Mouse (Mus musculus) kidney, embryonic 16.5 days (tissue): ENCODE results near the gene Spc25. TPM values are rescaled to one million over a fixed set of nuclear protein-coding genes. Genes with fewer than 3 reads are reported as not detected.

Experiments used
- ATAC-seq: fragments of 200-750 bp; cut with Nextera tagmentation; 2 replicates; pipeline ENCODE4 v1.8.0; 2017; ENCODE audit warnings: moderate TSS enrichment; ENCODE audit not compliant: low FRiP score, low TSS enrichment
- H3K27ac ChIP-seq: fragments of 300-500 bp; sonication (generic); 2 replicates; pipeline ENCODE4 v1.5.1; 2014; ENCODE audit warnings: low read length
- H3K27me3 ChIP-seq: fragments of 300-500 bp; sonication (generic); 2 replicates; pipeline ENCODE4 v1.6.1; 2014; ENCODE audit warnings: low read length, control low read depth, mixed read lengths; ENCODE audit not compliant: insufficient read depth
- H3K36me3 ChIP-seq: fragments of 300-500 bp; sonication (generic); 2 replicates; pipeline ENCODE4 v1.6.1; 2014; ENCODE audit warnings: low read length, control low read depth, mixed read lengths; ENCODE audit not compliant: insufficient read depth
- H3K4me1 ChIP-seq: fragments of 300-500 bp; sonication (generic); 2 replicates; pipeline ENCODE4 v1.6.1; 2014; ENCODE audit warnings: low read length, control low read depth, mixed read lengths; ENCODE audit not compliant: insufficient read depth
- H3K4me2 ChIP-seq: fragments of 300-500 bp; sonication (generic); replicated peaks from 2 replicates; pipeline ENCODE4 v1.6.1; 2014; ENCODE audit warnings: low read depth, low read length
- H3K4me3 ChIP-seq: fragments of 300-500 bp; sonication (generic); 2 replicates; pipeline ENCODE4 v1.5.1; 2014; ENCODE audit warnings: mild to moderate bottlenecking, low read length
- H3K9ac ChIP-seq: fragments of 300-500 bp; sonication (generic); replicated peaks from 2 replicates; pipeline ENCODE4 v1.6.1; 2014; ENCODE audit warnings: low read length
- H3K9me3 ChIP-seq: fragments of 300-500 bp; sonication (generic); 2 replicates; pipeline ENCODE4 v1.6.1; 2016; ENCODE audit warnings: low read length, control low read depth
- WGBS: fragments of 180-500 bp; shearing (Covaris S2); extraction: QIAGEN DNeasy Blood & Tissue Kit; methylation state at CpG from one replicate; pipeline ENCODE4 v1.1.7; 2014; 5-methylcytosine and 5-hydroxymethylcytosine counted together
- polyA plus RNA-seq: library from polyadenylated mRNA; unstranded; fragments of >200 nt; fragmentation: Nextera tagmentation; extraction: Ambion mirVana; gene quantifications from 2 replicates; pipeline ENCODE4 v1.2.1, GENCODE M21; 2015

Spc25 gene
- polyA plus RNA-seq, 1 experiment from 2014 or later, result 241 TPM

DNA sequence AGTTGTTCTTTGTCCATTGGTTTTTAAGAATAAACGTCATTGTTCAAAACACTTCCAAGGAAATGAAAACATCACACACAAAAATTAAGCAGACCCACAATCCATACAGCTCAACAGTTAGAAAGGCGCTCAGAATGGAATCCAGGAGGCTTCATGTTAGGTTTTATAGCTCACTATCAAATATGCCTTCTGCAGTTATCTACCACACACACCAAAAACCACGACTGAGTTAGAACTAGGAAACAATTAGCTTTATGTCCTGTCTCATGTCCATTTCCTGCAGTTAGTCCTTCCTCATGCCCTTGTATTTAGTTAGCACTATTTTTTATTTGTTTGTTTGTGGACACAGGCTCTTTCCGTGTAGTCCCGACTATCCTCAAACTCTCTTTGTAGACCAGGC, 14.9 kb downstream of the Spc25 start:
- Histone ChIP-seq H3K9ac (no peak overlapping the region), H3K9me3 (0 out of 2 replicates have a peak, but pooled peaks cover 5% of the 10 kb centered on the region), H3K4me1 (no peaks in the 10 kb centered on the region), H3K27ac (no peak overlapping the region), H3K4me2 (no peak overlapping the region), H3K4me3 (no peak overlapping the region), H3K36me3 (peaks cover 34% of the 10 kb centered on the region), H3K27me3 (no peaks in the 10 kb centered on the region)
- WGBS, result 80% methylated on average over 5 of the region's 5 CpGs
- ATAC-seq, result no peak

DNA sequence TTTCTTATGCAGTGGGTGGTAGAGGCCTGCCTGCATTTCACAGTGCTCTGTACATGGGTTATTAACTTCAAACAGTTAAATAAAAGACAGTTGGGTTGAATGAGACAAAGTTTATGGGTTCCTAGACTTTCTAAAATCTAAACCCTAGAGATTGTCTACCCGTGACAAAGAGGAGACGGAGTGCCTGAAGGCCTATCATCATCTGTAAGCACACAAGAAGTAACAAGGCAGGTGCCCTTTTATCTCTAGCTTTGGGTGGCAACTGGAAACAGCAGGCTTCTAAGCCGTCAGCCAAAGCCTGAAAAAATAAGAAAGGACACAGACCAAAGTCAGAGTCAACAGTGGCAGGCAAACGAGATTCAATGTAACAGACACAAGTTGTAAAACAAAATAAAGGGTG, 16.8 kb downstream of the Spc25 start:
- Histone ChIP-seq H3K9me3 (0 out of 2 replicates have a peak, but pooled peaks cover 5% of the 10 kb centered on the region), H3K4me3 (no peak overlapping the region), H3K27ac (no peak overlapping the region), H3K9ac (no peak overlapping the region), H3K4me2 (no peak overlapping the region), H3K4me1 (no peaks in the 10 kb centered on the region), H3K27me3 (no peaks in the 10 kb centered on the region), H3K36me3 (peaks cover 21% of the 10 kb centered on the region)
- 58% methylated on average over 4 of the region's 4 CpGs for WGBS
- no peak for ATAC-seq

DNA sequence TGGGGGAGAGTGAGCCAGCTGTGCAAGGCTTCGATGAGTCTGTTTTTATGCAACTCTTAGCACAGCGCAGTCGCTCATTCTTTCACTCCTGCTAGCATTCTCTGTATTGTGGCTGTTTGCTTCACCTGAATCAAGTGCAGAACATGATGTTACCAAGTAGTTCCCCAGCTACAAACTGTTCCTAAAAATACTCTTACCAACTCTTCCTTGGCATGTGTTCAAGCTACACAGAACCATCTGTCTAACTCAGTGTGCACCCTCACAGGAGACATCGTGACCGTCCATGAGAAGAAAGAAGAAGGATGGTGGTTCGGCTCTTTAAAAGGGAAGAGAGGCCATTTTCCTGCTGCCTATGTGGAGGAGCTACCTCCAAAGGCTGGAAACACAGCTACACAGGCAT, 17.3 kb downstream of the Spc25 start:
- peaks cover 16% of the 10 kb centered on the region for H3K36me3 ChIP-seq
- no peaks in the 10 kb centered on the region for H3K4me1 ChIP-seq
- H3K4me3 ChIP-seq, result no peak overlapping the region
- whole genome bisulfite sequencing, result 82% methylated on average over 6 of the region's 6 CpGs
- H3K9me3 ChIP-seq, result 0 out of 2 replicates have a peak, but pooled peaks cover 5% of the 10 kb centered on the region
- H3K27me3 ChIP-seq, result no peaks in the 10 kb centered on the region
- H3K27ac ChIP-seq, result no peak overlapping the region
- no peak overlapping the region for H3K4me2 ChIP-seq
- no peak overlapping the region for H3K9ac ChIP-seq
- ATAC-seq, result no peak

DNA sequence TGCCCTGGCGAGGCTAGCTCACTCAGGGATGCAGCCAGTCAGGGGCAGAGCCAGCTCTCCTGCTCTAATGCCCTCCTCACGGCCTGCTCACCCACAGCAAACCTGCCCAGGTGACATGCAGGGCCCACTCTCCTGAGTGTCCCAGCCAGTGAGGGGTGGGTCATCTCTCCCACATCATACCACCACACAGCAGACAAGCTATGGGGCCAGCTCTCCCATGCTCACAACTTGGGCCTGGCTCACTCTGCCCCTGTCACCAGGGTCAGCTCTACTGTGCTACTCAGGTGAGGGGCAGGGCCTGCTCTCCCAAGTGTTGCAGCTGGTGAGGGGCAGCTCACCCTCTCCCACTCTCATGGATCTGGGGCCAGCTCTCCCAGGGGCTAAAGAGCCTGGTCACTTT, 18.0 kb downstream of the Spc25 start:
- no peaks in the 10 kb centered on the region for H3K4me1 ChIP-seq
- H3K9ac ChIP-seq, result no peak overlapping the region
- H3K4me2 ChIP-seq, result no peak overlapping the region
- ATAC-seq, result 0 out of 2 replicates have a peak, but pooled peaks have one; percentile 46
- peaks cover 9% of the 10 kb centered on the region for H3K36me3 ChIP-seq
- no peak overlapping the region for H3K27ac ChIP-seq
- H3K9me3 ChIP-seq, result no peaks in the 10 kb centered on the region
- no peaks in the 10 kb centered on the region for H3K27me3 ChIP-seq
- H3K4me3 ChIP-seq, result no peak overlapping the region
- 89% methylated on average over 2 of the region's 2 CpGs for WGBS

DNA sequence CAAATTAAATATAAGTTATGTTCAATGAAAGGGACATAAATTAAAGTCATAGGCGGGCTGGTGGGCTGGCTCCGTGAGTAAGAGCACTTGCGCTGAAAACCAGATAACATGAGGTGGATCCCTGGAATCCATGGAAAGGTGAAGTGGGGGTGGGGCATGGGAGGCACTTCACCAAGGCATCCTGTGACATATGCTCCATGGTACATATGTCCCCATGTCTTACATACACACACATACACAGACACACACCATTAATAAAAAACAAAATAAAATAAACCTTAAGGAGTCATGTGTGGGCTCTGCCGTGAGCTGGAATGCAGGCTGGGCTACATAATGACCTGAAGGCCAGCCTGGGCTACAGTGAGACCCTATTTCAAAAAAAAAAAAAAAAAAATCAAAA, 26.3 kb downstream of the Spc25 start:
- no peak overlapping the region for H3K4me3 ChIP-seq
- H3K27me3 ChIP-seq, result no peaks in the 10 kb centered on the region
- 78% methylated on average over 4 of the region's 4 CpGs for WGBS
- no peak for ATAC-seq
- H3K4me2 ChIP-seq, result no peak overlapping the region
- H3K27ac ChIP-seq, result no peak overlapping the region
- no peak overlapping the region for H3K9ac ChIP-seq
- H3K36me3 ChIP-seq, result no peaks in the 10 kb centered on the region
- H3K9me3 ChIP-seq, result no peaks in the 10 kb centered on the region
- H3K4me1 ChIP-seq, result peaks cover 10% of the 10 kb centered on the region

DNA sequence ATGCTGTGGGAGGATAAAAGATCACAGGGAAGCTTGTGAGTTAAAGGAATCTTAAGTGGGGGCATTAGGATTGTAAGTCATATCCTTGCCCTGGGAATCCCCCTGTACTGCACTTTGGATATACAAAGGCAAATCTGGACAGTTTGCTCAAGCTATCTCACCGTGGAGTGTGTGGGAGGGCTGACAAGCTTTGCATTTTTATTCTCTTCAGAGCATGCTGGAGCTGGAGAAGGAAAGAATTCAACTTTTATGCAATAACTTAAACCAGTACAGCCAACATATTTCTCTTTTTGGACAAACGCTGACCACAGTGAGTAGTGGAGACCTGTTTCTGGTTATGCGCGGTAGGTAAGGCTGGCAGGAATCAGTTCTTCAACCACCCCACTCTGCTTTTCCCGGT, 30.7 kb downstream of the Spc25 start:
- Histone ChIP-seq H3K4me3 (no peak overlapping the region), H3K9ac (no peak overlapping the region), H3K9me3 (peaks cover 6% of the 10 kb centered on the region; the same call in 1 of the 2 replicates), H3K27ac (0 out of 2 replicates have a peak overlapping the region, but pooled peaks have one; percentile 43), H3K36me3 (no peaks in the 10 kb centered on the region), H3K4me2 (no peak overlapping the region), H3K4me1 (peaks cover 17% of the 10 kb centered on the region), H3K27me3 (no peaks in the 10 kb centered on the region)
- 65% methylated on average over 5 of the region's 5 CpGs for whole genome bisulfite sequencing
- ATAC-seq, result no peak; the same call in 1 of the 2 replicates

DNA sequence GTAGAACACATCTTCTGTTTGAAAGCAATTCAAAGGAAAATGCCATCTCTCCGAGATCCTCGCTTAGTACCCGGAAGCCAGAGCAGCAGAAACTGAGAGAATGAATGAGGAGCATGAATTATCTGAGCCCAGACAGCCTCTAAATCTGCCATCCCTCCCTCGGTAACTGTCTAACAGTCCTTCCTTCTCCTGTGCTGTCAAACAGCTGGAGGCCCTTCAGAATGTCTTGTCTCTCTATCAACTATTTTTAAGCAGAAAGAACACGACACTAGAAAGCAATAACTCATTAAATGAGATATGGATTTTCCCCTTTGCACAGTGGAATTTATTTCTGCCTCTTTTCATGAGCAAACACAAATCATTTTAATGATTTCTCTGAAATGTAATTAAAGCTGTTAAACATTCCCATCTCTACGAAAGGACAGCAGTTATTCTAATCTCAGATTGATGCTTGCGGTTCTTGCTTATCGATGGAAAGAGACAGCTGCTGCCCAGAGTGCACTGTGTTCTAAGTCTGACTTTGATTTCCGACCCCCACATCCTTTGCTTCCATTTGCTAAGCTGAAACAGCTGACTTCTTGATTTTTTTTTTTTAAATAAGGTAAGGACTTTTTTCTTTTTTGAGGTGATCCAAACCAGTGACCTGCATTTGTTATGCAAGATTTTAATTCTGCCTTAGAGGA, 35.5 kb downstream of the Spc25 start:
- ATAC-seq, result peak; percentile 66

DNA sequence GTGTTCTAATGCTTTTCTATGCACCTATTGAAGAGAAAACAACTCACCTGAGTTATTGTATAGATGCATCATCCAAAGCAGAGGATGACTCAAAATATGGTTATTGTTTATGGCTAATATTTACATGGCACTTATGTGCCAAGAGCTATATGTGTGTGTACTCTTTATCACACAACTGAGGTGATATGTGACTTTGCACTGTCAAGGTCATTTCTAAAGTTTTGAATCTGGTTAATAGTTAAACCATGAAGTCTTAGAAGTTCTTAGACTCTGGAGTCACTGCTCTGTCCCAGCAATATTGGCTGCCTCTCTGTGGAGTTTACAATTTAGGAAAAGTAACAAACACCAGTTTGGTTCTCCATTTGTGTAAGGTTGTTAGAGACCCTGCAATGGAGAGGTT, 47.1 kb downstream of the Spc25 start:
- H3K4me2 ChIP-seq, result no peak overlapping the region
- ATAC-seq, result no peak
- no peak overlapping the region for H3K4me3 ChIP-seq
- peaks cover 3% of the 10 kb centered on the region; the same call in 1 of the 2 replicates for H3K4me1 ChIP-seq
- H3K9me3 ChIP-seq, result no peaks in the 10 kb centered on the region
- H3K27me3 ChIP-seq, result no peaks in the 10 kb centered on the region
- H3K36me3 ChIP-seq, result no peaks in the 10 kb centered on the region
- H3K9ac ChIP-seq, result no peak overlapping the region
- H3K27ac ChIP-seq, result no peak overlapping the region

More for the DNA sequence above, 35.5 kb downstream of the Spc25 start:
- no peak overlapping the region for H3K27ac ChIP-seq
- H3K4me1 ChIP-seq, result peaks cover 15% of the 10 kb centered on the region
- no peak overlapping the region for H3K4me2 ChIP-seq
- no peaks in the 10 kb centered on the region for H3K27me3 ChIP-seq
- no peaks in the 10 kb centered on the region for H3K36me3 ChIP-seq
- WGBS, result 23% methylated on average over 9 of the region's 9 CpGs
- peaks cover 6% of the 10 kb centered on the region; the same call in 1 of the 2 replicates for H3K9me3 ChIP-seq
- H3K4me3 ChIP-seq, result no peak overlapping the region
- no peak overlapping the region for H3K9ac ChIP-seq

DNA sequence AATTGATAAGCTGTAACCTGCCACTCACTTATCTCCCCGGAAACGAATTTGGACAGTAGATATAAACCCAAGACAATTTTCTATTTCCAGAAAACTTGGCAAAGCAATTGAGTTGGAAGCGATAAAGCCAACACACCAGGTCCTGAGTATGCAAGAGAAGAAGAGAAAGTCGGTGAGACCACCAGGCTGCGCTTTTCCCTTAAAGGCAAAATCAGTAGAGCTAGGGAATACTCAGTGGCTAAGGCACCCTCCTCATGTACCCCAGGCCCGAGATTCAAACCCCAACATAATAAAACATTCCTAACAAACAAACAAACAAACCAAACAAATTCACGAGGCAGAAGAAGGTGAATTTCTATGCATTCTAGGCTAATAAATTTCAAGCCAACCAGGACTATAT, 49.7 kb downstream of the Spc25 start:
- Histone ChIP-seq H3K4me2 (no peak overlapping the region), H3K27ac (peak overlapping the region; percentile 72), H3K36me3 (no peaks in the 10 kb centered on the region), H3K4me1 (peaks cover 3% of the 10 kb centered on the region; the same call in 1 of the 2 replicates), H3K9ac (no peak overlapping the region), H3K4me3 (no peak overlapping the region), H3K27me3 (no peaks in the 10 kb centered on the region), H3K9me3 (no peaks in the 10 kb centered on the region)
- ATAC-seq, result peak; percentile 15; the same call in 1 of the 2 replicates
- 34% methylated on average over 7 of the region's 7 CpGs for WGBS

DNA sequence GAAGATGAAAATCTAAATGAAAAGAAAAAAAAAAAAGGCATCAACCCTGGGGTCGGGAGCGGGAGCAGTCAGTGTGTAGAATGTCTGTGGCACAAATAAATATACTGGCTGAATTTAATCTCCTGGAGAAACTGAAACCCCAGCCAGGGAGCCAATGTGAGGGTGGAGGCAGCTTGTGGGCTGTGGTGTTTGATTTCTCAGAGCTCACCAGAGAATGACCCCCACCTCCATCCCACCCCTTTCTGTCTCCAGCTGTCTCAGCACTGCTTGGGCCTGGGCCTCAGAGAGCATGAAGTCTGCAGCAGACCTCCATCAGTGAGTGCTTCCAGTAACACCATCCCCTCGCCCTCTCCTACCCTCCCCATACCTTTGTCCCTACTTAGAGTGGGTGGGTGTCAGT, 50.1 kb downstream of the Spc25 start:
- Histone ChIP-seq H3K9ac (no peak overlapping the region), H3K4me3 (no peak overlapping the region), H3K27ac (peak overlapping the region; percentile 72), H3K4me1 (peaks cover 3% of the 10 kb centered on the region; the same call in 1 of the 2 replicates), H3K9me3 (no peaks in the 10 kb centered on the region), H3K4me2 (no peak overlapping the region), H3K27me3 (no peaks in the 10 kb centered on the region), H3K36me3 (no peaks in the 10 kb centered on the region)
- ATAC-seq, result peak; percentile 94
- WGBS, result 26% methylated on average over 3 of the region's 3 CpGs
